Mouse (Mus musculus) cerebellum, adult 9-10 months (tissue): ENCODE results near the gene Cyfip2.

Experiments
- DNase-seq: peaks from one replicate; pipeline ENCODE4 v3.0.0; 2022

Cyfip2 gene

DNA sequence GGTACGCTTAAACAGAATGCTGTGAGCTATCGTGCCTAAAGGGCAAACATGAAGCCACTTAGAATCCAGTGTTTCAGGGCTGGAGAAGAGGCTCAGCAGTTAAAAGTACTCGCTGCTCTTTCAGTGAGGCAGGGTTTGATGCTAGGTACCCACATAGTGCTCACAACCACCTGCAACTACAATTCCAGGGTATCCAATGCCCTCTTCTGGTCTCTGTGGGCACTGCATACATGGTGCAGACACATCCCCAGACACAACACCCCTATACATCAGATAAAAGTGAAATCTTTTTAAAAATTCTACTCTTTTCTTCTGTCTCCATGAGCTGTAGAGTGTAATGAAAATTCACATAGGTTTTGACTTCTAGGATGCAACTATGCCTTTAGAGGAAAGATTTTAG lies 38.7 kb downstream of the Cyfip2 start:
- no peak for DNase-seq

DNA sequence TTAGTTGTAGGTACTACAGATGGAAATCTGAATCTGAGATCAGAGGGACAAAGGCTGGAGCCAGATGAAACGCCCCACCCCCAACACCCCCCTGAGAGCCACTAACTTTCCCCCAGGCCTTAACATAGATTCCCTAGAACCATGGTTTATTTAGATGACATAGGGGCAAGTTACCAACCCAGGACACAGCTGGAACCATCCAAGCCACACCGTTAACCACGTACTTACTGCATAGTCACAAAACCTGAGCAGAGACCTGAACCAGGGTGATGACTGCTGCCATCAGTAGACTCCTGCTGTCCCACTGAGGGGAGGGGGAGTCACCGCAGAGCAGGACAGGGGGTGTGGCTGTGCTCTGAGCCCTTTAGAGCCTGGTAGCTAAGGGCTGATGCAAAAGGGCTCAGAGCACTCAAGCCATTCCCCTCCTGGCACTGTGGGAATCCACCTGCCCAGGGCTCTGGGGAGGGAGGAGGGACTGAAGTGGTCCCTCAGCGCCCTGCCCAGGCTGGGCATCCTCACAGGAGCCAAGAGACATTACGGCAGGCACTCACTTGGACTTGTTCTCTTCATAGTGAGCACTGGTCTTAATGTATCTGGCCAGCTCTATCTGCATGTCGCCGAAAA lies 40.5 kb downstream of the Cyfip2 start:
- no peak for DNase-seq

DNA sequence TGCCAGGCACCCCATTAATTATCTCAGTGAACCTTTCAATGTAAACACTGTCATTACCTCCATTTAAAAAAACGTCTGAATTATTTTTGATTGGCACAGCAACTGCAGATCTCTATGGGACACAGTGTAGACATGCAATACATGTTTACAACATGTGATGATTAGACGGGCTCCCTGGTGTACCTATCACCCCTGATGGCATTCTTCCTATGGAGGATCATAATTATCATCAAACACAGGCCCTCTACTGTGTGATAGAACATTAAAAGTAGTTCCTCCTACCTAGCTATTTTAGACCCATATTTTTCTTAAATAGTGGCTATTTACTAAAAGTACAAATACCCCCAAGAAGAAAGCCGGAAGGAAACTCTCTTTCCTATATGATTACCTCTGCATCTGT lies 42.8 kb downstream of the Cyfip2 start:
- DNase-seq: no peak

DNA sequence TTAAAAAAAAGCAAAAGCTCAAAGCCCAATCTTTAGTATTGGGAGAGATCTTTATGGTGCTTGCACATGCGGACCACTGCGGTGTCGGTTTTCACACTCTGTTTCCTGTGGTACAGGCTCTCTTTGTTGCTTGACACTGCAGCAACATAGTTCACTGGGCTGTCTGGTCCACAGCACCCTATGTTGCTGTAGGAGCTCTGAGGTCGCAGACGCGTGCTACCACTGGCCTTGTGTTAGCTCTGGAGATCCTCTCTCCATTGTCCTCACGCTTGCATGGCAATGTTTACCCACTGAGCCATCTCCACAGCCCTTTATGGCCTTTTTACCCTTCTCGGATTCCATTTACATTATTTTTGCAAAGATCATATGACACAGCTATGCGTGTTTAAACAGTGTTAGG lies 43.3 kb downstream of the Cyfip2 start:
- no peak for DNase-seq

DNA sequence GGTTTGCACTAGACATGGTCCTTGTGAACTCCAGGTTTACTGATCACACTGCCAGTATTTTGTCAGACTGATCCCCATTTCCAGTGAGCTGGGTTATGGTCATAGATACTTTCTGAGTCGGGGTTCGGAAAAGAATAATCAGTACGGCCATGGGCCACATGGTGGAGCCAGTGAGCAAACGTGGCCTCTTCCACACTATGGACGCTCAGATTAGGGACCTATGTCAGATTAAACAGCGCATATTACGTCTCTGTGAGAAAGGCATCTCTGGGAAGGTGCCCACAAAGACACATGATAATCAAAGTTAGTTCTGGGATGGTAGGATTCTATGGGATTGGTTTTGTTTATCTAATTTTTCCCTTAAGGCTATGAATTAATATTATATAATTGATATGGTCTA lies 43.7 kb downstream of the Cyfip2 start:
- peak; percentile 77 for DNase-seq

DNA sequence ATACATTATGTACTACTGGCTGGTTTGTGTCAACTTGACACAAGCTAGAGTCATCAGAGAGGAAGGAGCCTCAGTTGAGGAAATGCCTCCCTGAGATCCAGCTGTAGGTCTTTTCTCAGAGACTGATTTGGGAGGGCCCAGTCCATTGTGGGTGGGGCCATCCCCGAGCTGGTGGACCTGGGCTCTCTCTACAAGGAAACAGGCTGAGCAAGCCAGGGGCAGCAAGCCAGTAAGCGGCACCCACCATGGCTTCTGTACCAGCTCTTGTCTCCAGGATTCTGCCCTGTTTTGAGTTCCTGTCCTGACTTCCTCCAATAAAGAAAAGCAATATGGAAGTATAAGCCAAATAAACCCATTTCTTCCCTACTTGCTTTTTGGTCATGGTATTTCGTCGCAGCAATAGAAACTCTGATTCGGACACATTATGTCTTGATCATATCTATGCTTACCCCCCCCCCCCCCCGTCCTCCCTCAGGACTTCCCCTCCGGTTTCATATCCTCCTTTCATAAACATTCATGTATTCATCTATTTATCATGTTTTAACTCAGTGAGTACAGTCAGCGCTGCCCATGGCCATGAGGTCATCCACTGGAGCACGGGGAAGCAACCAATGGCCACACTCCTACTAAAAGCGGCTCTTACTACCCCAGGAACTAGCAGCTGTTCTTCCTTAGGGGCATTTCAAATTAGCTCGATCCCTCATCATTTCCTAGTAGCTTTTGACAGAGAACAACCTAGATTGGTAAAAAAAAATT lies 47.5 kb downstream of the Cyfip2 start:
- DNase-seq: no peak

DNA sequence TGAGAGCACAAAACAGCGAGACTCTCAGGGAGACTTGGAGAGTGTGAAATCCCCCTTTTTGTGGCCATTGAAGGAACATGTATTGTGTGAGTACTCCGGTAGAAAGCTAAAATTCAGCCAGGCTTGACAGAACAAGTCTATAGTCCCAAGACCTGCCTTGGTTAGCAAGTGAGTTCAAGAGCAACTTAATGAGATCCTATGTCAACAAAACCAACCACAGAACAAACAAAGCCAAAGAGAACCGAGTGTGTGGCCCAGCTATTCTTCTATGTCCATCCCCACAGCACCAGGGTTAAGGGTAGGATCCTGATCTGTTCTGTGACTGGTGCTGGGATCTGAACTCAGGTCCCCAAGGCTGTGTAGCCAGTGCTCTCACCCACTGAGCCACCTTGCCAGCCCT lies 48.1 kb downstream of the Cyfip2 start:
- DNase-seq: no peak

DNA sequence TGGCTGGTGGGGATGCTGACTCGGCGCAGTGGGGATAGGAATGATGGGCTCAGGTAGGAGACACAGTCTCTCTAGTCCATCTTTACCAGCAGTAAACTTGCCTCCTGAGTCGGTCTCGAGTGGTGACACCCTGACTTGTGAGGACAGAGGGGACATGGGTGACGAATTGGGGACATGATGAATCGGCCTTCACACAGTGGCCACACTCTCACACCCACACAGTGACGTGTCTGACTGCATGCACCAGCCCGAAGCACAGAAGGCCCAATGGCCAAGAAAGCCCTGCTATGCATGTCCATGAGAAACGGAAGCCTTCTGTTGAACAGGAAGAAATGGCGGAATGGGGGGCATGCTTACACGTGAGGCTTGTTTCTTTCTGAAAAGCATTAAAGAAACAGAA lies 49.4 kb downstream of the Cyfip2 start:
- no peak for DNase-seq

DNA sequence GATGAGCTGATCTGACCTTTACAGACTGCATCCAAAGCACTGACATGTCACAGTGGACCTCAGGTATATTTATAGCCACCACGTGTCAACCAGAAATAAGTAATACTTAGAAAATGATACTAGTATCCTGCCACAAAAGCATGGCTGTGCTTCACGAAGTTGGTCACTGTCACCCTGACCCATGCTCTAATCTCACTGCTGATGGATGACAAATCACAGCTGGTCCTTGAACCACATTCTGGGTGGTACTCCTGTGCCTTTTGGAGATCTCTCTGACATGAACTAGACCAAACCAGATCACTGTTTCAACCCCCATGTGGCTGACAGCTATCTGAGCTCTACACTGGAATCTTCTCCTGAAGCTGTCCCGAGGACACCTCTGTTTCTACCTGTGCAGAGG lies 49.8 kb downstream of the Cyfip2 start:
- no peak for DNase-seq

DNA sequence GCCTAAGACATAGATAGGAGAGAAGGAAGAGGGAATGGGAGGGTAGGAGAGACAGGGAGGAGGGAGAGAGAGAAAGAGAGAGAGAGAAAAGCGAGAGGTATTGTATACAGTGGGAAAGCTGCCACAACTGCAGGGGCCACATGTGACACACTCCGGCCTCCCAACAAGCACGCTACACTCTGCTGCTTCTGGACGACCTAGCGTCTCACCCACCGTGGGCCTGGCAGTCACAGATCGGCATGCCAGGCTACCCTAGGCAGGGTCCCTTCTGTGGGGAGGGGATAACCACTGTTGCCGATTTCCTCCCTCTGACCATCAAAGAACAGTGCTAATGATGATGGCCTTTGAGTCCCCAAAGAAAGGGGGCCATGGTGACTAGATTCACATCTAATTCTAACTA lies 53.9 kb downstream of the Cyfip2 start:
- DNase-seq: no peak

DNA sequence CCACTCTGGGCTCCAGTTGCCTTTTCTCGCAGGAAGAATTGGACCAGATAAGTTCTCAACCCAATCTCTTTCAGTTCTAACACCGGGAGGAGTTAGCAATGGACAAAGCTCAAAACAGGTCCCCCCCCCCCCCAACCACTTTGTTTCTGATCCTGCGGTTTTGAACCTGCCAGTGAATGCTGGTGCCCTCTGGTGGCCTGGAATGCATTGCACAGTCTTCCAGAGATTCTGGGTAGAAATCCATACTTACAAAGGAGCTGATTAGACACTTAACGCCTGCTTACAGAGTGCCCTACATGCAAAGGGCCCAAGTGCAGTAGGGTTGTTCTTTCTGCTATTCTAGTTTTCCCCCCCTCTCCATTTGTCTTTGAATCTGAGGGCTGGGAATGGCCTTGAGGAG lies 54.5 kb downstream of the Cyfip2 start:
- DNase-seq: no peak

DNA sequence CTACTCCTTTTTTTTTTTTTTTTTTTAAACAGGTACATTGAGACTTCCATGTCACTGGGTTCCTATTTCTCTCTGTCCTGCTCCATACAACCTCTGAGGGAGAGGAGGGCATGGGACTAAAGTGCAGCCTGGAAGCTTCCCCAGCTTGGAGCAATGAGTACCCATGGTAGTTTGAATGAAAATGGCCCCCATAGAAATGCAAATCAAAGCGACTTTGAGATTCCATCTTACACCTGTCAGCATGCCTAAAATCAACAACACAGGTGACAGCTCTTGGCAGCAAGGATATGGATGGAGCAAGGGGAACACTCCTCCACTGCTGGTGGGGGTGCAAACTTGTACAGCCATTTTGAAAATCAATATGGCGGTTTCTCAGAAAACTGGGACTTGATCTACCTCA lies 57.4 kb downstream of the Cyfip2 start:
- no peak for DNase-seq

DNA sequence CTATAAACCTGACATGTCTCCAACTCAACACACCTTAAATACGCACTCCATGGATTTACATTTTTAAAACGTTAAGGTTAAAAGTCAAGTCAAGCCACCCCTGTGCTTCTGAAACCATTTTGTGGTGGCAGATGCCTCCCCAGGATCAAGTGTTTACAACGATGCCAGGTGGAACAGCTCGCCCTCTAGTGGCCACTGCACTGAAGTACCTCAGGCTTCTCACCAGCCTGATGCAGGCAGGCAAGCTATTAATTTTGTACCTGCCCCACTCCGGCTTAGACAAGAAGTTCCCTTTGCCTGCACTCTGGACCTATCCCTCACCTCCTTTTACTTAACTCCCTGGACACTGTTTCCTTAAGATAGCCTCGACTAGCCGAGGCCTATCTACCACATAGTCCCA lies 60.7 kb downstream of the Cyfip2 start:
- DNase-seq: peak; percentile 80

DNA sequence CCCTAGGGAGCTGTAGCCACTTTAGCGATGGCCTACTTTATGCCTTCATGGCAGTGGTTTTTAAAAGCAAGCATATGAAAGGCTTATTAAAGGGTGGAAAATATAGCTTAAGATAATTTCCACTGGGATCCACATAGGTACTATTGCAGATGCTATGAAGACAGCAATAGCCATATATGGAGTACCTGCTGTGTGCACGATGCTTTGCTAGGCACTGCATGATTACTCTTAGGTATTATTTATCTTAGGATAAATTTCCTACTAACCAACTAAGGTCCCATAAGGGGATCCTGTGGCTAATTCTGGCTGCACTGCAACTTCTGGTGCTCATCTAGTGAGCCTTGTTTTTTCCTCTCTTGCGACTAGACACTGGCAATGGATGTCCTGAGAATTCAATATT lies 64.3 kb downstream of the Cyfip2 start:
- no peak for DNase-seq

DNA sequence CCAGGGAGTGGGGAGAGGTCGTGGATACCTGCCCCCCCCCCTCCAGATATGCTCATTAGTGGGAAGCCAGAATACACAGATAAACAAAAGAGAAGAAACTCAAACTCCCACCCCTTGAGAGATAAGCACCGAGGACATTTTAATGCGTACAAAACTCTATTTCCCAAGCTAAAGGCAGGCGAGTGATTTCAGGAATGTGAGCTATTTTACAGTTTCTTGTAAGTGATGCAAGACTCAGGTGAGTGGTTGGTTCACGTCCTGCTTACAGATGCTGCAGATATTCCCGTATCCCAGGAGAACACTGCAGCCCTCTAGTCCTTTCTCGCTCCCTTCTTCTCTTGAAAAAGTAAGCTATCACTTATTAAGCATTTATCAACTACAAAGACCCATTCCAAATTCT lies 66.3 kb downstream of the Cyfip2 start:
- DNase-seq: no peak

DNA sequence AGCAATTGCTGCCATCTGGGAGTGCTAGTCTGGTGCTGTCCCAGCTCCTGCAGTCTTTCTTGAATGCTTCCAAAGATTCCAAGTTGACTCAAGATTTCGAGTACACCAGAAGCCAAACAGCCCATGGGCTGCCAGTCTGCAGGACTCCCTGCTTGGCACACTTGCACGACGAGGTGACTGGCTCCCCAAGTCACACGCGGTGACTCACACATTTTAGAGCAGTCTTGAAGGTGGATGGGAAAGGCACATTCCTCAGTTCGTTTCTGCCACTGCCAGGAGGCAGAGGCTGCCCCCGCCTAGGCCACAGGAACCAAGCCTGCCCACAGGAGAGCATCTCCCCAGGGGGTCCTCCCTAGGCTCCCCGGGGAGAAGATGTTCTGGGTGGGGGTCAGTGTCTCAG lies 66.7 kb downstream of the Cyfip2 start:
- no peak for DNase-seq

DNA sequence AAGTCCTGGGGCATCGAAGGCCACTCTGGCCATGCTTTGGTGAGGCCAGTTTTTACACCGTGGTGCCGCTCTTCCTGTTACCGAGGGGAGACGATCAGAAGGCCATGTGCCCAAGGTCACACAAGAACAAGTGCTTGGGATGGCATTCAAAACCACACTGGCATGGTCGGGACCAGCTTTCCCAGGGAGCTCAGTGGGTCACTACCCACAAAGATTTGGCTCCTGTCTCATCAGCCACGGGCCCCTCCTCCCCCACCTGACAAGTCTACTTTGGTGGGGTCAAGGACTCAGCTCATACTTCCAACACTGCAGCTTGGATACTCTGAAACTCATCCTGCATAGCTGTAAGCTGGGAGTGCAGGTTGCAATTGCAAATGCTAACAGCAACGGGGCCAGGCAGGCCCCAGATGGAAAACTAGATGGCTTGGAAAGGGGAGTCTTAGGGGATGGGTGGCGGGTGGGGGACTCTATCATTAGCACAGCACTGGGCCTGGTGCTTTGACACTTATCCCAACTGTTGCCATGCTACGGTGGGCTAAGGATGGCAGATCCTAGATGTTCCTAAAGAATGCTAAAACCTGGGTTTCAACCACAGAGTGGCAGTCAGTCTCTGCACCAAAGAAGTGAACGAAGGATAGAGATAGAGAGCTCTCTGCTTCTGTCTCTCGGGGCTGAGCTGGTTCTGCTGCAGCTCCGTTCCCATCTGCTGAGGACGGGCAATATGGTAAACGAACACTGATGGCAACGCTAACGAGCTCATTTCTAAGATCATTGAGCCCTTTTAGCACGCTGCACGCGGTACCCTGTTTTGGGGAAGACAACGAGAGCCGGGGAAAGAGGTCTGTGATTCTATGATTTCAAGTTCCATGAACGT lies 67.7 kb downstream of the Cyfip2 start:
- DNase-seq: no peak

DNA sequence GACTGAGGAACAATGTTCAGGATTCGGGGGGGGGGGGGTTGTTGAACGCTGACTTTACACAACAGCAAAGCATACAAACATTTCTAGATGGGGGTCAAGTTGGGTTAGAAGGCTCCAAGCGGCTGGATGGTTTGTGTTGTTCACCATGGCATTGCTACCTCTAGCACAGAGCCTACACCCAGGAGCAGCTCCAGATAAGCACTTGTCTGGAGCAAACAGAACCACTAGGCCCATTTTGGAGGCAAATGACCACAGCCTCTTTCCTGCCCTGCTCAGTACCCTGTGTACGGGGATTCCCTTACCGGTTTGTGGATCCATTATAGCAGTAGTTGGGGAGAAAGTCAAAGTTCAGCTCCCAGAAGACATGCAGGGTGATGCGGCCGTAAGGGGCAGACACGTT lies 70.7 kb downstream of the Cyfip2 start:
- no peak for DNase-seq

DNA sequence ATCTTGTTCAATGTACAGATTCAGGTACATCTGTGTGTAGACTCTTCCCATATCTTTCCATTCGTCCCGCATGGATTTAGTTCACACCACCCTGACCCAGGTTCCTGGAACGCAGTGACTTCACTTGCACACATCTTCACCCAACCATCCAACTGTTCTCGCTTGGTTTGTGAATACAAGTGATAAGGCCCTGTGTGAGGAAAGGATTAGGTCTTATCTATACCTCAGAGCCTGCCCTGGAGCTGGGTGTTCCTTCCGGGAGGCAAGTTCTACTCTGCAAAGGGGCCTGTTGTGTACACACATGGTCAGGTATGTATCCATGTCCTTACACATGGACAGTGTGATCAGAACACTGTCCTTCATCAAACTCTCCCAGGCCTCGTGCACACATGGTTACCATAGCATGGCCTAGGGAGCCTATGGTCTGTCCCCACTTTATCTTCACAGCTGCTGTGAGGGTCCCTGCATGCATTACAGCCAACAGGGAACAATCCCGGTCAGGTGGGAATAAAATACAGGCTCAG lies 71.4 kb downstream of the Cyfip2 start:
- no peak for DNase-seq

DNA sequence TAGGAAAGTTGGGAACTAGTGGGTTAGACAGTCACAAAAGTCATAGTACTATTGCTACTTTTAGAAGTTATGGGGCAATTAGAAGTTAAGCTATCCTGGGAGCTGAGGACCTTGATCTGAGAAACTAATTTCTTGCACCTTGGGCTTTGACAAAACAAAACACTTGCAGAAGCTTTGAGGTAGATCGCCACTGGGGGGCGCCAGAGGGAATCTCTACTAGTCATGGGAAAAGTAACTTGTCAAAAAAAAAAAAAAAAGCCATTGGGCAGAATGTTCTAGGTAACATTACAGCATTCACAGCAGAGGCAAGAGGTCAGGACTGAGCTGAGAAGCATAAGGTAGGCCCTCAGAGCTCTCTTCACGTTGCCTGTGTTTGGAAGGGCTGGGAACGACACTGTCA lies 75.7 kb downstream of the Cyfip2 start:
- peak; percentile 76 for DNase-seq

DNA sequence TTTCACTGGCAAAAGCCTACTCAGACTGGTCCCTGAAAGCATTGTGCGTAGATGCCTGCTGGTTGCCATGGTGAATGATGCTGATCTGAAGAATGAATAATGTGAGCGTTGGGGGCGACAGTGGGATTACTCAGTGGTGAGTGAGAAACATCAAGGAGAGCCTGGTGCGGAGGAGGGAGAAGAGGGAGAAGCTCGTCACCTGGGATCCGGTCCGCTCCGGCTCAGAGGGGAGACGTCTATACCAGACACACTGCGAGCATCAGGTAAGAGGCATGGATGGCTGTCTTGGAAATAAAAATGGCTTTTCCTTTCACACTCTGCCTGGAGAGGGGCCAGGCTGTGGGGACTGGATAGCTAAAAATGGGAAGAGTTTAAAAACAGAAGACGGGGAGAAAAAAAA lies 77.3 kb downstream of the Cyfip2 start, which contains the start of gene Fndc9:
Fndc9 (plus strand) TSS at position 198 of the 400 bp plus-strand sequence.
- no peak for DNase-seq

DNA sequence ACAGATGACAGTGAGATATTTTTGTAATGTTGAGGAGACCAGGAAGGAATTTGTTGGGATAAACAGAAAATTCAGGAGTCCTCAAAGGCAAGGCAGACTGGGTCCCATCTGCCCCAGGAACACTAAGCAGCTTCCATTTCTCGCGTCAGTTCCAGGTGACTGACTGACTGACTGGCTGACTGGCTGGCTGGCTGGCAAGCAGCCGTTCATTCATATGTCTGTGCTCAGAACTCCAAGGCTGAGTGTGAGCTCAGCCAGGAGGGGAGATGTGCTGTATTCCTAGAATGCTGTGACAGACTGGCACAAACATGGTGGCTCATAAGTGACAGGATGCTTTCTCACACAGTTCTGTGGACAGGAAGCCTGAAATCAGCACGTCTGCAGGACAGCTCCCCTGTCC lies 78.7 kb downstream of the Cyfip2 start:
- DNase-seq: no peak

DNA sequence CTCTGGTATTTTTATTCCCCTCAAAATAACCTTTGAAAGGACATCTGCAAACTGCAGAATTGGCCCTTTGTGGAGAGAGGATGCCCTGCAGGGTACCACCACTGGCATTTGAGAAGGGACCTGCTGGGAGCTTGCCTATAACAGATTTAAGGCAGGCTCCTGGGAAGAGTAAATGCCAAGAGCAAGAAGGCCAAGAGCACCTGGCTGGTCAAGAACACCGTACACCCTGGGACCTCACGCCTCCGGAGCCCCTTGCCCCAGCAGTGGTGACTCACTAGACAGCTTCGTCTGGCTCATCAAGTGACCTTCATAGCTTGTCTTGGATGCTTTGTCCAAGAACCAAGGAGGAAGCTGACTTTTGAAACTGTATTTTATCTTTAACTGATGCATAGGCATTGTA lies 79.9 kb downstream of the Cyfip2 start:
- no peak for DNase-seq

DNA sequence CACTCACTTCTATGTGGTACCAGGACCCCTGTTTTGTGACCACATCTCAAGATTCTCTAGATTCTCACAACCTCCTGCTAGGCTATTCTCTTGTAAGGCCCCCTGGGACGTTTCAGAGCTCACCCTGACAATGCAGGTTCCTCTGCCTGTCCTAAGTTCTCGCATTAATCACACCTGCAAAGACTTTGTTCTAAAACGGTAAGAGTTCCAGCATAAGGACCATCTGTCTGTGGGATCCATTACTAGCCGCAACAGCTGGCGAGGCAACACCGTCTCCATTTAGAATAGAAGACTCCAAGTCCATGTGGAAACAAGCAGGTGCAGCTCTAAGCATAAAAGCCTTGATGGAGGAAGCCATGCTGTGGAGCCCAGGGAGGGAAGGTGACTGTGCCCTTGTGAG lies 82.5 kb downstream of the Cyfip2 start:
- DNase-seq: no peak
